Mouse (Mus musculus): ENCODE measurements around the gene Tmem200b. TPM values are rescaled to one million over a fixed set of nuclear protein-coding genes. Genes with fewer than 3 reads are reported as not detected.

Gene Tmem200b
- polyA plus RNA-seq, 1 experiment from 2014 or later: 6.0 TPM

GRCm38 (mm10) chr4:131957161-131957560 lies 35.6 kb downstream of the Tmem200b start:
- Histone ChIP-seq H3K27me3 (no peaks in the 10 kb centered on the region), H3K9ac (no peak overlapping the region), H3K36me3 (peaks cover 11% of the 10 kb centered on the region; the same call in 1 of the 2 replicates), H3K4me3 (replicated peaks) (no peak overlapping the region), H3K27ac (replicated peaks) (no peak overlapping the region), H3K9me3 (replicated peaks) (no peaks in the 10 kb centered on the region), H3K4me1 (no peaks in the 10 kb centered on the region), H3K4me2 (replicated peaks) (no peak overlapping the region)
- ATAC-seq (ENCODE audit: insufficient number of reproducible peaks, low FRiP score, low TSS enrichment, low read depth): no peak
- 79% methylated on average over 3 of the region's 3 CpGs for WGBS

- H3K4me2 ChIP-seq (replicated peaks): no peak overlapping the region
- no peaks in the 10 kb centered on the region for H3K27me3 ChIP-seq
- H3K9me3 ChIP-seq (replicated peaks): no peaks in the 10 kb centered on the region
- peak; percentile 57 for ATAC-seq (ENCODE audit: insufficient number of reproducible peaks, low FRiP score, low TSS enrichment, low read depth)
- peaks cover 42% of the 10 kb centered on the region for H3K36me3 ChIP-seq
- H3K4me1 ChIP-seq: no peaks in the 10 kb centered on the region
- H3K4me3 ChIP-seq (replicated peaks): no peak overlapping the region
- 71% methylated on average over 2 of the region's 2 CpGs for WGBS
- H3K9ac ChIP-seq: no peak overlapping the region
- no peak overlapping the region for H3K27ac ChIP-seq (replicated peaks)
Observed at GRCm38 (mm10) chr4:131968873-131969272, 47.3 kb downstream of the Tmem200b start.

- no peak for ATAC-seq (ENCODE audit: insufficient number of reproducible peaks, low FRiP score, low TSS enrichment, low read depth)
- no peaks in the 10 kb centered on the region for H3K9me3 ChIP-seq (replicated peaks)
- no peak overlapping the region for H3K4me2 ChIP-seq (replicated peaks)
- no peak overlapping the region for H3K27ac ChIP-seq (replicated peaks)
- no peaks in the 10 kb centered on the region for H3K4me1 ChIP-seq
- peaks cover 55% of the 10 kb centered on the region for H3K36me3 ChIP-seq
- no peaks in the 10 kb centered on the region for H3K27me3 ChIP-seq
- WGBS: 75% methylated on average over 7 of the region's 7 CpGs
- H3K4me3 ChIP-seq (replicated peaks): no peak overlapping the region
- H3K9ac ChIP-seq: no peak overlapping the region
Observed at GRCm38 (mm10) chr4:131970244-131970853, 48.8 kb downstream of the Tmem200b start.

Other genes starting within 250 kb of the Tmem200b start
- 26.7 and 27.4 TPM in 2 replicates for gene Ptpru, start 83.5 kb upstream of the Tmem200b start, polyA plus RNA-seq (2015; fragmentation: Nextera tagmentation; extraction: Ambion mirVana)
- gene Mecr, start 78.3 kb upstream of the Tmem200b start, polyA plus RNA-seq (2015; fragmentation: Nextera tagmentation; extraction: Ambion mirVana): 41.9 and 49.7 TPM in 2 replicates
- gene Srsf4, start 48.2 kb upstream of the Tmem200b start, polyA plus RNA-seq (2015; fragmentation: Nextera tagmentation; extraction: Ambion mirVana): 101 and 103 TPM in 2 replicates
- gene Gm10300, start 152.9 kb downstream of the Tmem200b start, polyA plus RNA-seq (2015; fragmentation: Nextera tagmentation; extraction: Ambion mirVana): 0.09 and 0.13 TPM in 2 replicates
- gene Epb41, start 153.6 kb downstream of the Tmem200b start, polyA plus RNA-seq (2015; fragmentation: Nextera tagmentation; extraction: Ambion mirVana): 58.0 and 58.2 TPM in 2 replicates
- gene Oprd1, start 222.7 kb downstream of the Tmem200b start, polyA plus RNA-seq (2015; fragmentation: Nextera tagmentation; extraction: Ambion mirVana): 0.33 and 0.54 TPM in 2 replicates